Mouse (Mus musculus) 3134 (cell line): ENCODE data around the gene Wwc1.
"Not testable (repeated sequence)": the region's sequence is repeated elsewhere in the genome, so short reads cannot be mapped to it uniquely, and the experiment has no call there.

ENCODE experiments used
- DNase-seq: peaks from one replicate; pipeline ENCODE4 v3.0.0-alpha.2; 2011; ENCODE audit warnings: low spot score; ENCODE audit not compliant: insufficient read length; ENCODE audit errors: extremely low read depth

Gene Wwc1

DNA sequence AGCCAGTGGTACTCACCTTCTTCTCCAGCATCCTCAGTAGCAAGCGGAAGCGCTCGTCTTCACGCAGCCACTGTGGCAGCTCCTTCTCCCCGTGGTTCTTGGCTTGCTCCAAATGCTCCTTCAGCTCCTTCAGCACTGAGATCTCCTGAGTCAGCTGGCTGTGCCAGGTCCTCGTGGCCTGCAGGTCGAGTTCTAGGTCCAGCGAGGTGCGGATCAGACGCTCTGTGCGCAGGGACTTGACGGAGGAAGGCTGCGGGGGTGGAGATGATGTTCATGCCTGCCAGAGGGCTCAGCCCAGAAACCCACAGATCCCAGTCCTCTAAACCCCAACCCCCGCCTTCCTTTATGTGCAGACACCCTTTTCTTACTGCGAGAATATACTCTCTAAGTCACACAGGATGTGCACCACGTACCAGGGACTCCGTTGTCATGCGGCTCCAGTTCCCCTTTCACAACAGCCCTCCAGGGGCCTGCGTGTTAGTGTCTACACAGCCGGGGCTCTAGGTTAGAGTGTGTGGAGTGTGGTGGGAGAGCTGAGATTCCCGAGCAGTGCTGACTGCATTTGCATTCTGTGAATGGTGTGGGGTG lies 138.5 kb downstream of the Wwc1 start:
- DNase-seq: no peak

DNA sequence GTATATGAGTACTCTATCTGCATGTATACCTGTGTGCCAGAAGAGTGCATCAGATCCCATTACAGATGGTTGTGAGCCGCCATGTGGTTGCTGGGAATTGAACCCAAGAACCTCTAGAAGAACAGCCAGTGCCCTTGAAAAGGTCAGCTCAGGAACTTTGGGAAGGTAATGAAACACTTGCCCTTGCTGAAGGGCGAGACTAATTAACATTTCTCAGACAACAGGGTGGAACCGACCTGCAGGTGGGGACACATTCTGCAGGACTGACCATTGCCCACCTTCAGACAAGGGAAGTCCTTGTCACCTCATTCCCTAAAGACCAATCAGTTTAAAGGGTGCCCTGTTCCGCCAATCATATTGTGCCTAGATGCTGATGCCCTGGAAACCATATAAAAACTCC lies 139.5 kb downstream of the Wwc1 start:
- DNase-seq: not testable (repeated sequence)

DNA sequence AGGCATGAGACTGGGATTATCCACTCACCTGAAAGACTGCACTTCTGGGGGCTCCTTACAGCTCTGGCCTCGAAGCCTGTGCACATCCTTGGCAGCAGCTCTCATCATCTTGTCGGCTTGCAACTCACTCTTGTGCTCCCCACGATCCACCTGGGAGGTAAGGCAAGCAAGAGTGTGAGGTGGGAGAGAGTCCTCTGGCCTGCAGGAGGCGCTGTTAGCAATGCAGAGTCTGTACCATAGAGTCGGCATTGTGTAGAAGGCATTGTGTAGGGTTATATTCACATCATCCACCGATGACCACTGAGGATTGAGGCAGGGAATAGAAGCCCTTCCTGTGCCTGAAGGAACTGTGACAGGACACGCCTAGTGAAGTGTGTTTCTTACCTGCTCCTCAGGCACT lies 140.0 kb downstream of the Wwc1 start:
- DNase-seq: no peak

DNA sequence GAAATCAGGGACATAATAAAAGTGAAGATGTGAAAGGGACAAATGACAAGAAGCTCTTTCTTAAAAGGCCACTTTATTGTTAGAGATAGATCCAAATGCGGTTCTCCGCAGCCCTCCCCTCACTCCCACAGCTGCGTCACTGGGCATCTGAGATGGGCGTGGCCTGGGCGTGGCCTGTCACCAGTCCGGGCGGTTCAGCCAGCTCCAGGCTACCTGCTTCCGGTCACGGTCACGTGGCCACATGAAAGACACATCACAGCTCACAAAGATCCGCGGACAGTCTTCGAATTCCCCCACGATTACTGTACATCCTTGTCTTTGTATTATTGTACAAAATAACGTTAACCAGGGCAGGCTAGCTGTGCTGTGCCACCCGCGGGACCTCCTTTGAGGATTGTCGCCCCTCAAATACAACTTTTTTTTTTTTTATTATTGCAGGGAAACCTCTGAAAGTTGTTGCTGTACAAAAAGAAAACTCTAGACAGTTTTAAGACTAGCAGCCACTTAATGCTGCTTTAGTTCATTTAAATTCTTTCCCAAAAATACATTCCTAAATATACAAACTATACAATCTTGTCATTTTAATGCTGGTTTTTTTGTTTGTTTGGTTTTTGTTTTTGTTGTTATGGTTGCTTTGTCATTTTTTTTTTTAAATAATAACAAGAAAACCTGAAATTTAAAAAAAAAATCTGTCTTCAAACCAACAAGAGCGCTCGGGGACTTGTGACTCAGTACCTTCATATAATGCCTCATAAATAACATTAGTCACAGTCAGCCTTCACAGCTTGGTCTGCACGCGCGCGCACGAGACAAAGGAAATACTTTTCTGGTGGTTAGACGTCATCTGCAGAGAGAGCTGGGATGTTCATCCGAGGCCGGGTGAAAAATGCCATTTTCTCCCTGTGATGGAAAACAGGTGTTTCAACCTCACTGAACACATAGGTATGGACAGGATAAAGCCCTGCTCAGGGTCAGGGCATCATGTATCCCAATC lies 141.7 kb downstream of the Wwc1 start:
- peak; percentile 90 for DNase-seq

DNA sequence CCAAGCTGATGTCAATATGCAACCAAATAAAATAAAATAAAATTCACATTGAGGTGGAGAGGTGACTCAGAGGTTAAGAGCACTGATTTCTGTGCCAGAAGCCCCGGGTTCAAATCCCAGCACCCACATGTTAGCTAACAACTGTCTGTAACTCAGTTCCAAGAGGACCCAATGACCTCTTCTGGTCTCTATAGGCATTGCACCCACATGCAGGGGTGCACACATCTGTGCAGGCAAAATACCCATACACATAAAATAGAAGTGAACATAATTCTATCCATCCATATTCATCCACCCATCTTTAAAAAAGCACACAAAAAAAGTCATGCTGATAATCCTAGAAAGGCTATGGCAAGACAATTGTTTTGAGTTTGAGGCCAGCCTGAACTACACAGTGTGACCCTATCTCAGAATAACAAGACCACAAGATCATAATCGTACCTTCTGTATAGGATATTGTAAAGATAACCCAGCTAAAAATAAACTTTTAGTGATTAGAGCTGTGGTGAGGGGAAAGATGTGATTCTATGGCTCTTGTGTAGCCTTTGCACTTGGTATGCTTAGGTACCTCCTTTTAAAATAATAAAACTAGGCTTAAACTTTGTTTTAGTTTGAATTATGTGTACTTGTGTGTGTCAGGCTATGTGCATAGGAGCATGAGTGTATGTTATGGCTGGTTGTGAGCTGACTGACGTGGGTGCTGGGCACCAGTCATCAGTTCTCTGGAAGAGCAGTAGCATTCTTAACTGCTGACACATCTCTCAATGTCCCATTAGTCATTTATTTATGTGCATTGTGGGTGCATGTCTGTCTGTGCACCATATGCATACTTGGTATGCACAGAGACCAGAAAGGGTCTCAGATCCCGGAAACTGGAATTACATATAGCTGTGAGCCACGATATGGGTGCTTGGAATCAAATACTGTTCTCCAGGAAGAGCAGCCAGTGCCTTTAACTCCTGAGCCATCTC lies 142.9 kb downstream of the Wwc1 start:
- DNase-seq: peak; percentile 58

DNA sequence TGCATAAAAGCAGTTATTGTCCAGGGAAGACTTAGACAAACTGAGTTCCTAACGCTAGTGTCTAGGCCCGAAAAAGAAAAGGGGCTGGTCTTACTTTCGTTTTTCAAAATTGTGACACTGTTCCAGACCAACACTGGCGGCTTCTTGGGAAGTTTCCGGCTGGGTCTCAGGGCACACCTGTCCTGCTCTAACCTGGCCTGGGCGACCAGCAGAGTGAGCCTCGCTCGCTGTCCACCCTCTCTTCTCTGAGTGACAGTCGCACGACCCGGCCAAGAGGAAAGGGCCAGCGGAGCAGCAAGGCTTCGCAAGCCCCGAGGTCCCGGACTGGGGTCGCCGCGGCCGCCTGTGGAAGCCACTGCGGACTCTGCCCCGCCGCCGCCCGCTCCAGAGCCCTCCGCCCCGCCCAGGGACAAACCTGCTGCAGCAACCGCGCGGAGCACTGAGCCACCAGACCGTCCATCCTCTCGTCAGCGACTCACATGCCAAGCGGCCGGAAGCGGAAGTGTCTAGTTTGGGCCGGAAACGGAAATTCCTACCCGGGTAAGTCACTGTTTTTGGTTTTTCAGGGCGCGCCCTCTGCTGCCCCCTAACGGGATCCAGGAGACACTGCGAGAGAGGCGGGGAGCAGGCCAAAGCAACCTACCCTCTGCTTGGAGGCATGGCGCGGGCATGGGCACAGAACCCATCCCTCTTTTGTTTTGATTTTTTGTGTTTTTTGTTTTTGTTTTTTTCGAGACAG lies 146.1 kb downstream of the Wwc1 start, which contains the start of gene Rars:
Gene Rars (minus strand): TSS at position 485 of the 739 bp plus-strand sequence.
- peak; percentile 82 for DNase-seq

DNA sequence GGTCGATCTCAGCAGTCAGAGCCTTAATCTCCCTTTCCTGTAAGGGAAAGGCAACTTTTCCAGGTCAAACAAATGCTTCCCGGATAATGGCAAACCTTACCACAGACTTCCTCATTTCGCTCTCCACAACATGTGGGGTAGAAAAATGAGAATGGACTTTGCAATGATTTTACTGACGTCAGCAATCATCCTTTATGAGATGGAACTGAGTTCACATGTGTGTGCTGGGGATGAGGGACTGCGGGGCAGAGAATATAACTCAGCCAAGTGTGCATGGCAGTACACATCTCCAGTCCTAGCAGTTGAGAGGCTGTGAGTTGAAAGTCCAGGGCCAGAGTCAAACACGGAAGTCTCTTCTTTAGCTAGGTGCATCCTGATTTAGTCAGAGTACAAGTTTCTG lies 147.1 kb downstream of the Wwc1 start:
- DNase-seq: no peak

DNA sequence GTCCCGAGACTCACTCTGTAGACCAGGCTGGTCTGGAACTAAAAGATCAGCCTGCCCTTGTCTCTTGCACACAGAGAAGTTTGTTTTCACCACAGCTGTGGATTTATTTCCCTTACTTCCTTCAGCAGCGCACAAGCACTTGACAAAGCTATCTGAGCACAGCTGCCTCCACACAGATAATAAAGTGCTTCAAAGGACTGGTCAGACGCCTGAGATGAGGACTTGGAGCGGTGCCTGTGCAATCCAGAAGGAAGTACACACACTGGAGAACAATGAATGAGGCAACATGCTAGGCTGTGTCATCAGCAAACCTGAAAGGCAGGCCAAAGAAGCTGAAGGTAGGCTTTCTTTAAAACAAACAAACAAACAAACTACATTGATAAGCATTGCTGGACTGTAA lies 148.2 kb downstream of the Wwc1 start:
- no peak for DNase-seq

DNA sequence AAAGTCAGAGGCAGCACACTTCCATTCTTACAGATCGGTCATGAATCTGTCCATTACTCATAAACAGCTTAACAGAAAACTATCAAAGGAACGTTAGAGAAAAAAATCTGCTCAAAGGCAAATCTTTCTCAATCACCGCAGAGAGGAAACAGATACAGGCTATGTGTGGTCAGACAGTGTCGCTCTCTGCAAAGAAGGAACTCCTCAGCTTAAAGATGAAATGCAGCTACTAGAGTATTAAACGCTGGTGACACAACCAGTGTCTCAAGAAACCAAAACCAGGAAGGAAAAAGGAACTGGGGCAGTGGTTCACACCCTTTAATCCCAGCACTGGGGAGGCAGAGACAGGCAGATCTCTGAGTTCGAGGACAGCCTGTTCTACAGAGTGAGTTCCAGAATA lies 152.6 kb downstream of the Wwc1 start:
- DNase-seq: no peak

DNA sequence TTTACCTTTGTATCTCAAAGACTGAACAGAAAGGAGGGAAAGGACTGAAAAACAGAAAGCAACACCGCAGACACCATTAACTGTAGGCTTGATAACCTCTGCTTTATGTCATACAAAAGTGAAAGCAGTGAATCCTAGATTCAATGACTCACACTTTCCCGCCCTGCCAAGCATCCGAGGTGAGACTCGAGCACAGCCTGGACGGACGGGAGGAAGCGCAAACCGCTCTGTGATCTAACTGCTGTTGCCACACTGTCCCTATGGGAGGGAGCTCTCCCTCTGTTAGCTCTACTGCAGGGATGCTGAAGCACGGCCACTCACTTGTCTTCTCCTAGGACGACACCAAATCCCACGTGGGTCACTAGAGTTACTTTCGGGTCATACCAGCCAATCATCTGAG lies 164.0 kb downstream of the Wwc1 start:
- no peak for DNase-seq

DNA sequence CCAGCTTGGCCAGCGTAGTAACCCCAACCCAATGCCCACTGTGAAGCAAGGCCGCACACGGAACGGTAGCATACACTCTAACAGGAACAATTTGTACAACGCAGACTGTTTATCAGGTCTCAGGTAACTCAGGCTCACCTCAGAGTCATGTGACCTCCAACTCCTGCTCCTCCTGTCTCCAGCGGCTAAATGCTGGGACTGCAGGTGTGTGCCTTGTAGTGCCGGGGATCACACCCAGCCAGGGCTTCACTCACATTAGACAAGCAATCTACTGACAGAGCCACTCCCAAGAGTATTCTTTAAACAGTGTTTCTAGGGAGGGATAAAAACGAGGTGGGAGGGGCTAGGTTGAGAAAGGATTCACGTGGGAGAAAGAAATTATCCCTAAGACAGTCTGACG lies 168.9 kb downstream of the Wwc1 start:
- no peak for DNase-seq

DNA sequence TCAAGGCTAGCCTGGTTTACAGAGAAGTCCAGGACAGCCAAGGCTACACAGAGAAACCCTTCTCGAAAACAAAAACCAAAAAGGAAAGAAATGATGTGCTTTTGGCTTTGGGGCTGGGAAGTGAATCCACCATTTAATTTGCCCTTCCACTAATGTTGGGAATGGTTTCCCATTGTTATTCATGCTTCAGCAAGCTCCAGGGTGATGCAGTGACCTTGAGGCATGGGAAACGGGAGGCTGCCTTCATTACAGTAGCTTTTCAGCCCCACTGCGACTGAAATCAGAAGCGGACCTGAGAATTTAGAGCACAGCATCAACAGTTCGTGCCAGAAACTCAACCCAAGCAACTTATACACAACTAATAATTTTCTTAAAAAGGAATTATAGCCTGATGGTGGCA lies 179.0 kb downstream of the Wwc1 start:
- DNase-seq: no peak

DNA sequence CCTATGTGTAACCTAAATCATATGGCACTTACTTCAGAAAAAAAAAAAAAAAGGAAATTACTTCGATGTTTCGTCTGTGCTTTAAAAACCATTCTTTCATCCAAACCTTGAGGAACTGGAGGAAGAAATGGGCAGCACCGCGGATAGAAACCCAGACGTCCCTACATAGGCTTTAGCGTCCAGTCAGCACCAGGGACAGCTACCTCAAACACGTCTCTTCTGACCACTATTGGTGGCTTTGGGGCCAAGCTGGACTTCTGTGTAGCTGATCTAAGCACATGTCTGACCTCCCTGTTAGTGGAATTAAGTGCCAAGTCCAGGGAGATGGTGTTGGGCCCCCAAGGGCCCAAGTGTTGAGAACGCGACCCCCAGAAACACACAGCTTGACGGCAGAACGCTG lies 181.5 kb downstream of the Wwc1 start, which contains the start of gene Fbll1:
Gene Fbll1 (minus strand): TSS at position 11 of the 400 bp plus-strand sequence.
- DNase-seq: no peak

DNA sequence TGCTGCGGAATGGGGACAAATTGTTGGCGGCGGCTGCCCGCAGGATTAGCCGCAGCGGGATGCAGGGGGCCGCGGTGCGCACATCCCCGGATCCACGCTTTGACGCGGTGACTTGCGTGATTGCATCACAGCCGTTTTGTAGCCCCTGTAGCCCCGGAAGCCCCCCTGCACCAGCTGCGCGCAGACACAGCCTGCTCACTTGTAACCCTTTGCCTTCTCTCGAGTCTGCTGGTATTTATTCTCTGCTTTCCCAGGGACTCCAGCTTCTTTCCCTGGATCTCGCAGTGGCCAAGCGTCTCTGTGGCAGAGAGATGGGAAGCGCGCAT lies 181.9 kb downstream of the Wwc1 start:
- DNase-seq: no peak

DNA sequence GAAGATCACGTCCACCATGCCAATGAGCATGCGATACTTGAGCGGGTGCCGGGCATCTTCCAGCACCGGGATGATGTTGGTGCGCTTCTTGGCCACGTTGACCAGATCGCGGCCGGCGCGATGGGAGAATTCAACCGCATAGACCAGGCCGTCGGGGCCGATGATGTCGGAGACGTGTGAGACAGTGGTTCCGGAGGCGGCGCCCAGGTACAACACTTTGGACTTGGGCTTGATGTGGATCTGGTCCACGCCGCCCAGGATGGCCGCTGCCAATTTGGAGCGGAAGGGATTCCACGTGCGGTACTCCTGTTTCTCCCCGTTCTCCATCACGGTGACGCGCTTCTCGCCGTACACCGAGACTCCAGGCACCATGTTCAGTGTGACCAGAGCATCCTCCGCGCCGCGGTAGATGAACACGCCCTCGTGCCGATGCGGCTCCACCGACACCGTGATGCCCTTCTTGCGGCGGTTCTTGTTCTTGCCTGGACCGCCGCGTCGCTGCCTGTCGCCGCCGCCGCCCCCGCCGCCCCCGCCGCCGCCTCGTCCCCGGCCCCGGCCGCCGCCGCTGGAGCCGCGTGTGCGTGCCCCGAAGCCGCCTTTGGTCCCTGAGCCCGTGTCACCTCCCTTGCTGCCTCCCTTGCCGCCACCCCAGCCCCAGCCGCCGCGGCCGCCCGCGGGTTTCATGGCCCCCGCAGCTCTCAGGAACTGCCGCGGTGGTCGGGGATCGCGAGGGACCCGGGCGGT lies 182.4 kb downstream of the Wwc1 start:
- DNase-seq: no peak

DNA sequence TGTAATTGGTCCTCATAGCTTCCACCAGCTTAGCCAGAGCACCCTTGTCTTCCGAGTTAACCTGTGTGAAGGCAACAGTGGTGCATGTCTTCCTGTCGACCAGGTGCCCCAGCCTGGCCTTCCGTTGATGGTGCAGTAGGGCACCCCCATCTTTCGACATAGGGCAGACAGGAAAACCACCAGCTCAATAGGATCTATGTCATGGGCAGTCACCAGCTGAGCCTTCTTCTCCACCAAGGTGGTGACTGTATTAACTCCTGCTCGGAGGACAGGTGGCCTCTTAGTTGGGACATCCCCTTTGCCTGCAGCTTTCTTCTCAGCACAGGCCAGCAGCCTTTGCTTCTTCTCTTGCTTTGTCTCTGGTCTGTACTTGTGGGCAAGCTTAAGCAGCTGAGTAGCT lies 187.5 kb downstream of the Wwc1 start:
- not testable (repeated sequence) for DNase-seq

DNA sequence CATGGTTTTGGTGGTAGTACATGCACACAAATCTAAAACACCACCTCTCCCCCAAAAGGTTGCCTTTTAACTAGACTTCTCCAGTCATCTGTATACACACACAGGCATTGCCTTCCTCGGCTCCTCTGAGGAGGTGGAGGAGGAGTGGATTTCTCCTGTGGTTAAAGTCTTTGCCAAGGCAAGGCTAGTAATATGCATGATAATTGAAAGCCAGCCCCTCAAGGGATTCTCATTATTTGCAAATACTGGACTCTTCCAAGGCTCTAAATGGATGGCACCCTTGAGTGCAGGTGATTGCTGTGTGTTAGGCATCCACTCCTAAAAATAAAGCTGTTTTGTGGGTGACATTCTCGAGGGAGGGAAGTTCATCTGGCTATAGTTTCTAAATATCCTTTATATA lies 191.9 kb downstream of the Wwc1 start:
- no peak for DNase-seq
